Mouse (Mus musculus) adrenal gland, postnatal 36 days (tissue): ENCODE data around the gene Mfap1b. TPM values are rescaled to one million over a fixed set of nuclear protein-coding genes. Genes with fewer than 3 reads are reported as not detected.

ENCODE experiments used
- DNase-seq, 2 experiments: peaks; one replicate each; pipeline ENCODE4 v3.0.0; 2021; ENCODE audit warnings: mixed read lengths in 1 of 2
- microRNA-seq: library from miRNA; unstranded; fragments of <30 nt; microRNA quantifications from one replicate; pipeline ENCODE4 v1.2.0, GENCODE M21; 2021
- total RNA-seq, 2 experiments: library from RNA; stranded (reverse); gene quantifications; 2 replicates each; pipeline ENCODE4 v1.2.3; 2021

Mfap1b gene
- total RNA-seq, 2 experiments from 2014 or later = 37.8 to 39.9 TPM

DNA sequence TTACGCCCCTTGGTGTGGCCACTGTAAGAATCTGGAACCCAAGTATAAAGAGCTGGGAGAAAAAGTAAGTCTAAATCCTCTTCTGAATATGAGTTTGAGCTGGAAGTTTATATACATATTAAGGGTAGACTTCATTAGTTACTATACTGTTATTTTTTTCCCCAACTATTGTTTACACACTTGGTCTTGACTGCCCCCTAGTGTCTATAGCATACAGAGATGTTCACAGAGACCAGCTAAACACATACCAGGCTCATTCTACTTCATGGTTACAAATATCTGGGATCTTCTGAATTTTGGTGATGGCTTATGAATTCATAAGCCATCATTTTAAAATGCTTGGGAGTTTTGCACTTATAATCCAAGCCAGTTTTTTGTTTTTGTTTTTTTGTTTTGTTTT is 39.0 kb downstream of the Mfap1b start:
- DNase-seq = no peak

DNA sequence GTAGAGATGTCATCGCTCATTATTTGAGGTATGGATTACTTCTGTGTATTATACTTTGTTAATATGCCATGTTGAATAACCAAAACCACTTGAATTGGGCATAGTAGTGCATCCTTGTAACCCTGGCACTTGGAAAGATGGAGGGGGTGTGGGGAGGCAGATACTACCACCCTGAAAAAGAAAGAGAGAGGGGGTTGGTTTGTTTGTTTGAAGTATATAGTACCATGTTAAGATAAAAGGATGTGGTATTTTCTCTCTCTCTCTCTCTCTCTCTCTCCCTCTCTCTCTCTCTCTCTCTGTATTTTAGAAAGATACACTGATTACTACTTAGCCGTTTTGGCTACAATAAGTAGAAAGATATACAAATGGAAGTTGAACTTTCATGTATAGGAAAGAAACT is 48.0 kb downstream of the Mfap1b start:
- DNase-seq = no peak

GRCm38 (mm10) chr2:121423166-121423565 is 50.7 kb downstream of the Mfap1b start:
- DNase-seq = no peak

- DNase-seq = no peak
Observed at GRCm38 (mm10) chr2:121418476-121418875, 55.4 kb downstream of the Mfap1b start.

GRCm38 (mm10) chr2:121416356-121416755 is 57.5 kb downstream of the Mfap1b start:
- no peak for DNase-seq

DNA sequence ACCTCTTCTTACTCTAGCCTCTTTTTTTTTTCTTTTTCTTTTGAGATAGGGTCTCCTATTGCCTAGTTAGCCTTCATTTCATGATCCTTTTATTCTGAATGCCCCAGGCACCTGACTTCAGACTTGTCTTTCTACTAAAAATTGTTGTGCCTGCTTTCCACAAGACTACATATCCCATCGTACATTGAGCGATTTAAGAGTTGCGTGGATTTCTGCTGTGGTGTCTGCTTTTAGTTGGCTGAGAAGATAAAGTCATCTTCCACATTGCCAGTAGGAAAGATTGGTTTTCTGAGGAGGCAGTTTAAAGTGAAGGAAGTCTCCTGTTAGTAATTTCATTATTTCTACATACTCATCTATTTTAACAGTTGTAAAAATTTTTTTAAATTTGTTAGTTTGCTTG is 58.3 kb downstream of the Mfap1b start:
- no peak for DNase-seq

DNA sequence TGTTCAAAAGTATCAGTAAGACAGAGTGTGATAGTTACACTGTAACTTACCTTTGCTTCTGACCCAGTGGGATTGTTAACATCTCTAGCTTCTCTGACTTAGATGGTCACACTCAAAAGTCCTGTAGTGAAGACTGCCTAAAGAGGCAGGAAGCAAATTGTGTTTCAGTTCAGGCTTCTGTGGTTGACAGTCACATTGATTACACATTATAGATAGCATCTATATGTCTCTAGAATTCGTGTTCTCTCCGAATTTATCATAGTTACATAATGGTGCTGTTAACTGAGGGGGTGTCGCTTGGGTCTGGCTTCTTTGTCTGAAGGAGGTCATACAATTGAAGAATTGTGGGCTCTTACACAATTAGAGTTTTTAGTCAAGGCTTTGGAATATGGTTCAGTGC is 58.8 kb downstream of the Mfap1b start:
- no peak for DNase-seq

- peak; percentile 46 to 66 for DNase-seq
Observed at GRCm38 (mm10) chr2:121414139-121414685, 59.7 kb downstream of the Mfap1b start.

DNA sequence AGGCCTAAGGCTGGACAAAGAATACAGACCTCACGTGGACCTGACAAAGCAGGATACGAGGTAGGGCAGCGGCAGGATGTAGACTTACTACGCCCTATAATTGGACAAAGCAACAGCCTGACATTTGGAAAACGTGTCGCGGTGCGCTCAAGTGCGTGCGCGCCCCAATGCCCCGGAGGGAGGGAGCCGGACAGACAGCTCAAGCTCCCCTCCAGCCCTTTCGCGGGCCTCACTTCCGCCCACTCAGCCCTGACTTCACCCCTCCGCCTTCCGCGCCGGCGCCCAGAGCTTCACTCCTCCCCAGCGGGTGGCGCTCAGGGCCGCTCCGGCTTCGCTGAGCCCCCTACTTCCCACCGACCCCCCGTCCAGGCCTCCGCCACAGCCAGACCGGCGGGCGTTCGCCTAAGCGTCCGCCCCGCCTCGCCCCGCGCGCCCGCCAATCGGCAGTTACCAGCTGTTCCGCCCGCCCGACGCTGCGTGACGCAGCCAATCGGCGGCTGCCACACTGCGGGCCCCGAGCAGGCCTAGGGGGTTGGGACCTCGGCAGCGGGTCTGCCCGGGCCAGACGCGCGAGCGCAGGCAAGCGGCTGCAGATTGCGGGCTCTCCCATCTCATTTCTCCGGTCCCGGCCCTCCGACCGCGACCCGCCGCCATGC is 60.4 kb downstream of the Mfap1b start, which contains the start of the genes Pdia3 and Catsper2:
Pdia3 (plus strand) TSS at position 389 of the 656 bp plus-strand sequence.
Catsper2 (minus strand) TSS at position 406 of the 656 bp plus-strand sequence.
- peak; percentile 98 to 99 for DNase-seq

GRCm38 (mm10) chr2:121412843-121413386 is 61.0 kb downstream of the Mfap1b start:
- DNase-seq = peak; percentile 50 to 62

Small RNA genes lying within 50 kb of the gene (microRNA-seq; reads per million reads assigned to microRNA genes)
- gene Gm22953 = not detected

Other genes starting within 250 kb of the Mfap1b start
- 10 to 100 TPM; 59.0 to 73.9 TPM for gene Trp53bp1, start 202.7 kb downstream of the Mfap1b start, total RNA-seq
- 1 to 10 TPM; 6.0 to 7.0 TPM for gene Map1a, start 184.5 kb downstream of the Mfap1b start, total RNA-seq
- 10 to 100 TPM; 49.5 to 50.3 TPM for gene Ppip5k1, start 118.7 kb downstream of the Mfap1b start, total RNA-seq
- gene Ckmt1, start 116.4 kb downstream of the Mfap1b start, total RNA-seq = 1 to 10 TPM; 5.8 to 6.6 TPM
- gene Strc, start 86.9 kb downstream of the Mfap1b start, total RNA-seq = under 1 TPM; 0.10 to 0.76 TPM
- gene Pdia3, start 60.3 kb downstream of the Mfap1b start, total RNA-seq = 100 to 1,000 TPM; 412 to 415 TPM
- 1 to 10 TPM; 1.9 to 2.9 TPM for gene Catsper2, start 60.3 kb downstream of the Mfap1b start, total RNA-seq
- gene Ell3, start 29.8 kb downstream of the Mfap1b start, total RNA-seq = under 1 TPM; 0.17 to 0.36 TPM
- gene Serf2, start 24.9 kb downstream of the Mfap1b start, total RNA-seq = 100 to 1,000 TPM; 333 to 337 TPM
- 10 to 100 TPM; 33.0 to 34.7 TPM for gene Hypk, start 20.8 kb downstream of the Mfap1b start, total RNA-seq
- gene Serinc4, start 17.3 kb downstream of the Mfap1b start, total RNA-seq = under 1 TPM in 1 of 2 experiments, not detected in 1; 0.20 TPM
- gene Mfap1a, start 32.6 kb upstream of the Mfap1b start, total RNA-seq = 10 to 100 TPM; 32.0 to 33.1 TPM
- gene Wdr76, start 32.7 kb upstream of the Mfap1b start, total RNA-seq = 1 to 10 TPM; 3.4 to 3.7 TPM